Mouse (Mus musculus): ENCODE measurements around the gene Mup15. TPM values are rescaled to one million over a fixed set of nuclear protein-coding genes. Genes with fewer than 3 reads are reported as not detected.
"Not testable (repeated sequence)": the region's sequence is repeated elsewhere in the genome, so short reads cannot be mapped to it uniquely, and the experiment has no call there.

Mup15 gene
- total RNA-seq (2021) = not detected

GRCm38 (mm10) chr4:61439643-61440042 is at the start of gene Mup15:
Gene Mup15, minus strand, starts transcription at chr4:61439743.
- intact Hi-C loops (cut with DNase I); DNase-seq: not testable (repeated sequence)

Other genes starting within 250 kb of the Mup15 start
- not detected for gene Mup13, start 211.5 kb downstream of the Mup15 start, total RNA-seq (2021)
- gene Mup14, start 135.7 kb downstream of the Mup15 start, total RNA-seq (2021) = not detected
- not detected for gene Mup16, start 79.8 kb upstream of the Mup15 start, total RNA-seq (2021)
- not detected for gene Mup17, start 156.1 kb upstream of the Mup15 start, total RNA-seq (2021)
- not detected for gene Mup18, start 234.4 kb upstream of the Mup15 start, total RNA-seq (2021)